Mouse (Mus musculus) limb, embryonic 14.5 days (tissue): ENCODE data around the gene Ift88. TPM values are rescaled to one million over a fixed set of nuclear protein-coding genes. Genes with fewer than 3 reads are reported as not detected.

Experiments
- ATAC-seq: fragments of 200-750 bp; cut with Nextera tagmentation; 2 replicates; pipeline ENCODE4 v1.8.0; 2017; ENCODE audit warnings: low read depth, moderate number of reproducible peaks, moderate TSS enrichment; ENCODE audit not compliant: low FRiP score
- DNase-seq: peaks from one replicate; pipeline ENCODE4 v3.0.0-alpha.2; 2015; ENCODE audit warnings: low spot score
- H3K27ac ChIP-seq: fragments of 300-500 bp; sonication (generic); replicated peaks from 2 replicates; pipeline ENCODE4 v1.5.1; 2014; ENCODE audit warnings: low read depth, mild to moderate bottlenecking, low read length, moderate library complexity, mixed read lengths
- H3K27me3 ChIP-seq: fragments of 300-500 bp; sonication (generic); 2 replicates; pipeline ENCODE4 v1.6.1; 2014; ENCODE audit warnings: low read length, mixed read lengths; ENCODE audit not compliant: control insufficient read depth, insufficient read depth
- H3K36me3 ChIP-seq: fragments of 300-500 bp; sonication (generic); 2 replicates; pipeline ENCODE4 v1.6.1; 2014; ENCODE audit warnings: mild to moderate bottlenecking, low read length, moderate library complexity, mixed read lengths; ENCODE audit not compliant: control insufficient read depth, insufficient read depth
- H3K4me1 ChIP-seq: fragments of 300-500 bp; sonication (generic); 2 replicates; pipeline ENCODE4 v1.6.1; 2014; ENCODE audit warnings: antibody characterized with exemption, low read length, mixed read lengths; ENCODE audit not compliant: control insufficient read depth, insufficient read depth
- H3K4me2 ChIP-seq: fragments of 300-500 bp; sonication (generic); replicated peaks from 2 replicates; pipeline ENCODE4 v1.6.1; 2014; ENCODE audit warnings: low read depth, mild to moderate bottlenecking, low read length, moderate library complexity; ENCODE audit not compliant: severe bottlenecking
- H3K4me3 ChIP-seq: fragments of 300-500 bp; sonication (generic); replicated peaks from 2 replicates; pipeline ENCODE4 v1.5.1; 2014; ENCODE audit warnings: low read length
- H3K9ac ChIP-seq: fragments of 300-500 bp; sonication (generic); 2 replicates; pipeline ENCODE4 v1.6.1; 2014; ENCODE audit warnings: mild to moderate bottlenecking, low read depth, low read length, moderate library complexity; ENCODE audit not compliant: severe bottlenecking
- H3K9me3 ChIP-seq: fragments of 300-500 bp; sonication (generic); 2 replicates; pipeline ENCODE4 v1.6.1; 2016; ENCODE audit warnings: low read length; ENCODE audit not compliant: control insufficient read depth
- POLR2A ChIP-seq: fragments of 200-500 bp; IDR thresholded peaks from 2 replicates; pipeline ENCODE4 v1.8.0; 2012; ENCODE audit warnings: inconsistent platforms, mild to moderate bottlenecking, moderate library complexity, borderline replicate concordance; ENCODE audit not compliant: insufficient read depth, insufficient read length; ENCODE audit errors: extremely low read depth
- WGBS: fragments of 180-500 bp; shearing (Covaris S2); extraction: QIAGEN DNeasy Blood & Tissue Kit; methylation state at CpG from one replicate; pipeline ENCODE4 v1.1.7; 2014; 5-methylcytosine and 5-hydroxymethylcytosine counted together
- polyA plus RNA-seq, 2 experiments: library from polyadenylated mRNA; depleted of rRNA in 1 of 2; stranded (reverse) in 1 of 2; unstranded in 1 of 2; fragments of >200 nt; fragmentation: Nextera tagmentation in 1 of 2; extraction: Ambion mirVana in 1 of 2; gene quantifications; 2 replicates each; pipeline versions ENCODE4 v1.2.1 to v1.2.3; 2012 to 2014

Ift88 gene
- polyA plus RNA-seq (2012; rRNA removed) (23.9 and 26.7 TPM in 2 replicates), polyA plus RNA-seq (2014; fragmentation: Nextera tagmentation; extraction: Ambion mirVana) (18.0 and 22.2 TPM in 2 replicates)

GRCm38 (mm10) chr14:57423432-57424211, at the start of gene Ift88:
TSS of gene Ift88 (plus strand) at chr14:57424062.
- H3K9ac ChIP-seq, result peak within 1 kb of the TSS; percentile 82
- H3K4me2 ChIP-seq, result peak within 1 kb of the TSS; percentile 72
- H3K4me3 ChIP-seq, result peak within 1 kb of the TSS; percentile 83
- 0 out of 2 replicates have a peak within 1 kb of the TSS, but pooled peaks have one; percentile 38 for H3K27ac ChIP-seq
- H3K9me3 ChIP-seq, result no peaks in the 10 kb centered on the region
- 4% methylated on average over 34 of the region's 42 CpGs for WGBS
- H3K27me3 ChIP-seq, result no peaks in the 10 kb centered on the region
- no peaks in the 10 kb centered on the region for H3K36me3 ChIP-seq
- TF ChIP-seq POLR2A, result peak; percentile 67; the same call in 1 of the 2 replicates
- ATAC-seq, result peak; percentile 96
- peak; percentile 91 for DNase-seq
- peaks cover 9% of the 10 kb centered on the region for H3K4me1 ChIP-seq

- H3K27me3 ChIP-seq, result no peaks in the 10 kb centered on the region
- H3K9ac ChIP-seq, result no peak overlapping the region
- no peak for TF ChIP-seq POLR2A
- H3K36me3 ChIP-seq, result no peaks in the 10 kb centered on the region; the same call in 1 of the 2 replicates
- H3K4me3 ChIP-seq, result no peak overlapping the region
- no peak overlapping the region for H3K4me2 ChIP-seq
- no peak for ATAC-seq
- H3K27ac ChIP-seq, result no peak overlapping the region
- no peaks in the 10 kb centered on the region for H3K9me3 ChIP-seq
- no peaks in the 10 kb centered on the region for H3K4me1 ChIP-seq
- DNase-seq, result no peak
- WGBS, result 73% methylated on average over 9 of the region's 9 CpGs
Observed at GRCm38 (mm10) chr14:57375205-57375604, 48.7 kb upstream of the Ift88 start.

- H3K27me3 ChIP-seq, result no peaks in the 10 kb centered on the region
- H3K9ac ChIP-seq, result no peak overlapping the region
- DNase-seq, result no peak
- no peaks in the 10 kb centered on the region; the same call in 1 of the 2 replicates for H3K36me3 ChIP-seq
- no peaks in the 10 kb centered on the region for H3K9me3 ChIP-seq
- ATAC-seq, result no peak
- no peaks in the 10 kb centered on the region for H3K4me1 ChIP-seq
- no peak for TF ChIP-seq POLR2A
- WGBS, result 68% methylated on average over 8 of the region's 8 CpGs
- no peak overlapping the region for H3K4me3 ChIP-seq
- no peak overlapping the region for H3K27ac ChIP-seq
- no peak overlapping the region for H3K4me2 ChIP-seq
Observed at GRCm38 (mm10) chr14:57376016-57376415, 47.8 kb upstream of the Ift88 start.

- Histone ChIP-seq H3K27me3 (no peaks in the 10 kb centered on the region), H3K36me3 (no peaks in the 10 kb centered on the region; the same call in 1 of the 2 replicates), H3K4me1 (no peaks in the 10 kb centered on the region), H3K27ac (no peak overlapping the region), H3K9me3 (no peaks in the 10 kb centered on the region), H3K4me3 (no peak overlapping the region), H3K4me2 (no peak overlapping the region), H3K9ac (no peak overlapping the region)
- DNase-seq (no peak), ATAC-seq (no peak)
- TF ChIP-seq POLR2A, result no peak
- WGBS, result 75% methylated on average over 9 of the region's 9 CpGs
Observed at GRCm38 (mm10) chr14:57376956-57377355, 46.9 kb upstream of the Ift88 start.

GRCm38 (mm10) chr14:57377531-57377930, 46.3 kb upstream of the Ift88 start:
- no peak for TF ChIP-seq POLR2A
- 77% methylated on average over 5 of the region's 5 CpGs for WGBS
- DNase-seq, result no peak
- H3K9me3 ChIP-seq, result no peaks in the 10 kb centered on the region
- no peak overlapping the region for H3K4me2 ChIP-seq
- no peaks in the 10 kb centered on the region; the same call in 1 of the 2 replicates for H3K36me3 ChIP-seq
- H3K9ac ChIP-seq, result no peak overlapping the region
- ATAC-seq, result no peak
- no peaks in the 10 kb centered on the region for H3K4me1 ChIP-seq
- no peaks in the 10 kb centered on the region for H3K27me3 ChIP-seq
- H3K27ac ChIP-seq, result no peak overlapping the region
- H3K4me3 ChIP-seq, result no peak overlapping the region
